Mouse (Mus musculus): ENCODE results near the gene Ropn1l. TPM values are rescaled to one million over a fixed set of nuclear protein-coding genes. Genes with fewer than 3 reads are reported as not detected.

The Ropn1l gene
- polyA plus RNA-seq, 1 experiment from 2014 or later: 2.4 TPM

DNA sequence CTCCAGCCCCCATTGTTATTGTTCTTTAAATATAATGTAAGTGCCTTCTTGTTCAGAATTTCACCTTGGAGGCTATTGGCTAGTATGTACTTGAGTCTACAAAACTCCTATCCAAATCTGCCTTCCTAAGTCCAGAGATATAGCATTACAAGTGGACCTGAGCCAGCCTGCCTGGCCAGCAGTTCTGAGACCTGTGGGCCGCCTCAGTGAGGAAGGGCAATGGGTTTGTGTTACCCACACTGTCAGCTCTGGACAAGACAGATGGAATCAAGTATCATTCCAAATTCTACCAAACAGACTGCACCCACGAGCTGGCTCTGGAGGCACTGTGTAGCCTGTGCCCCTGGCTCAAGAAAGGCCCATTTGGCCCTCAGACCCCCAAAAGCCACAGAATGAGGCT, 16.7 kb downstream of the Ropn1l start:
- no peak overlapping the region for H3K4me3 ChIP-seq
- no peaks in the 10 kb centered on the region for H3K4me1 ChIP-seq
- H3K9me3 ChIP-seq (replicated peaks): no peaks in the 10 kb centered on the region
- no peaks in the 10 kb centered on the region for H3K36me3 ChIP-seq
- H3K4me2 ChIP-seq: no peak overlapping the region
- no peak overlapping the region for H3K27ac ChIP-seq
- no peak overlapping the region for H3K9ac ChIP-seq
- 57% methylated on average over 2 of the region's 2 CpGs for WGBS (ENCODE audit: insufficient replicate concordance)
- H3K27me3 ChIP-seq (replicated peaks): peaks cover 12% of the 10 kb centered on the region; the same call in 1 of the 2 replicates
- ATAC-seq: no peak

DNA sequence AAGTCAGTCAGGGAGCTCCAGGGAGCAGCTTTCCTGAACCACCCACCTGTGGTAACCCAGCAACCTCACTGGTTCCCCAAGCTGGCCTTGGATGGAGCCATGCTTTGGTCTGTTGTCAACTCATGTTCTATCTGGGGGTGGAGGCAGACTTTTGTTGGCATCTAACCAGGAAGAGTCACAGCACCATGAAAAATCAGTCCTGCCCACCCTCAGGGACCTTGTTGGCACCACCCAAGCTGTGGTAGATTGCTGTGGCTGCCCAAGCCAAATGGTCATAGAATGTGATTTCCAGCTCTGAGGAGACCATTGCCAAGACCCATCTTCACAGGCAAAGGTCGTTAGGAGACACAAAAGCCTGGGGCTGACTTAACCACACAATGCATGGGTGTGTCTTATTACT, 17.5 kb downstream of the Ropn1l start:
- Histone ChIP-seq H3K4me3 (no peak overlapping the region), H3K9me3 (replicated peaks) (no peaks in the 10 kb centered on the region), H3K9ac (no peak overlapping the region), H3K27me3 (replicated peaks) (peaks cover 12% of the 10 kb centered on the region; the same call in 1 of the 2 replicates), H3K27ac (no peak overlapping the region), H3K36me3 (no peaks in the 10 kb centered on the region), H3K4me2 (no peak overlapping the region), H3K4me1 (no peaks in the 10 kb centered on the region)
- WGBS (ENCODE audit: insufficient replicate concordance): 32% methylated on average over 1 of the region's 1 CpGs
- ATAC-seq: no peak

DNA sequence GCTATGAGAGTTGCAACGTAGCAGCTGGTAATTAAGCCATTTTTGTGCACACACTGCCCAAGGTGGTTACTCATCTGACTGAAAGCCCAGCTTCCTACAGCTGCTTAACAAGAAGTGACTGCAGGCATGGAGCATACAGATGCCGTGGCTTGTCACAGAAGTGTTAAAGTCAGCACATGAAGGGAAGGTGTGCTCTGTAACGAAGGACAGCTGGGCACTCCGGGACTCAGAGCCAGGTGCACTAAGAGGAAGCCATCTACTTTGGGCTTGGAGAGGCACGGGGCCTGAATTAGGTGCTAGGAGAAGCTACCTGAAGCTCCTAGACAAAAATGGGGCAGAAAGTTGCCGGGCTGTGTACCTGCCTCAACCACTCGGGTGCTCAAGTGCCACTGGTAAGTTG, 19.8 kb downstream of the Ropn1l start:
- 55% methylated on average over 7 of the region's 7 CpGs for WGBS (ENCODE audit: insufficient replicate concordance)
- Histone ChIP-seq H3K4me3 (no peak overlapping the region), H3K9me3 (replicated peaks) (no peaks in the 10 kb centered on the region), H3K4me2 (no peak overlapping the region), H3K4me1 (no peaks in the 10 kb centered on the region), H3K27me3 (replicated peaks) (peaks cover 12% of the 10 kb centered on the region; the same call in 1 of the 2 replicates), H3K36me3 (no peaks in the 10 kb centered on the region), H3K27ac (no peak overlapping the region), H3K9ac (no peak overlapping the region)
- no peak for ATAC-seq

DNA sequence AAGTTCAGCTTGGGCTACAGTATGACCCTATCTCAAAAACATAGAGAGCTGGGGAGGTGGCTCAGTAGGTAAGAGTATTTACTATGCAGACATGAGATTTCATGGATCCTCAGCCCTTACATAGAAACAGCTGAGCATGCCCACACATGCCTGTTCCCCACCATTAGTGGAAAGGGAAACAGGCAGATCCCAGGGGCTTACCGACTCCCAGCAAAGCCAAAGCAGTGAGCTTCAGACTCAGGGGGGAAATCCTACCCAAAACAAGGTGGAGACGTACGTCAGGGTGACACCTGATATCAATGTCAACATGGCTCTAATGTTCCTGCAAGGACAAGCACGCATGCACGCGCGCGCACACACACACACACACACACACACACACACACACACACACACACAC, 21.7 kb downstream of the Ropn1l start:
- no peak for ATAC-seq
- Histone ChIP-seq H3K4me2 (no peak overlapping the region), H3K27ac (no peak overlapping the region), H3K36me3 (no peaks in the 10 kb centered on the region), H3K9me3 (replicated peaks) (no peaks in the 10 kb centered on the region), H3K4me3 (no peak overlapping the region), H3K9ac (no peak overlapping the region), H3K27me3 (replicated peaks) (peaks cover 12% of the 10 kb centered on the region; the same call in 1 of the 2 replicates), H3K4me1 (no peaks in the 10 kb centered on the region)
- 76% methylated on average over 8 of the region's 8 CpGs for WGBS (ENCODE audit: insufficient replicate concordance)

DNA sequence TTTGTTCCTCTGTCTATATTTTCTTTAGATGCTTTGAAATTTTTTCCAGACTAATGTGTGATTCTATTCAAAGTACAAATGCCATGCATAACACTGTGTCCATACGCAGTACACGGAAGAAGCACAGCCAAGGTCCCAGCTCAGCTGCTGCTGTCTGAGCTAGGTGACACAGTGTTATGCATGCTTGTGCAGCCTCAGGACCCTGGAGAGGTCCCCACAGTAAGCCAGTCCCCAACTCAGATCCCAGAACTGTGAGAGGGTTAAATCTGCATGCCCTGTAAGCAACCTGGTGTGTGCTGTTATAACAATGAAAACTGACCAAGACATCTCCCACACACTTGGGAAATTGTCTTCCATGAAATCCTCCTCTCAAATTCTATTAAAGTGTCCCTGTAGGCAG, 23.5 kb downstream of the Ropn1l start:
- no peaks in the 10 kb centered on the region for H3K9me3 ChIP-seq (replicated peaks)
- ATAC-seq: no peak

DNA sequence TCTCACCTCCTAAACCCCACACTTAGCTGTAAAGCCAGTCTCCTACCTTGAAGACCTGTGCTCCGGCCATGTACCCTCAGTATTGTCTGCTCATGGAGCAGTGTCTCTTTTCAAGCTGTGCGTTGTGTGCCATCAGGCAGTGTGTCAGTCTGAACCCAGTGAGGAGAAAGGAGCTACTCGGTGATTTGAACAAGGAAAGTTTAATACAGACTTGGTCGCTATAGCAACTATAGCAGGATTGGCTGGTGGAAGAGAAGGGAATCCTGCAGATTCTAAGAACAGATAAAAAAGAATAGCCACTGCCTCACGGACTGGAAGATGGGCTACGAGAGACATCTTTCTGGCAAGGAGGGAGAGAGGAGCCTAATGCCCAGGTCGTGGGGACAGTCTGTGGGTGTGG, 24.1 kb downstream of the Ropn1l start:
- Histone ChIP-seq H3K4me1 (no peaks in the 10 kb centered on the region), H3K36me3 (no peaks in the 10 kb centered on the region), H3K9me3 (replicated peaks) (no peaks in the 10 kb centered on the region), H3K4me3 (no peak overlapping the region), H3K27ac (no peak overlapping the region), H3K4me2 (no peak overlapping the region), H3K27me3 (replicated peaks) (peaks cover 12% of the 10 kb centered on the region; the same call in 1 of the 2 replicates), H3K9ac (no peak overlapping the region)
- WGBS (ENCODE audit: insufficient replicate concordance): 67% methylated on average over 7 of the region's 7 CpGs
- ATAC-seq: no peak

More for the DNA sequence above, 23.5 kb downstream of the Ropn1l start:
- no peak overlapping the region for H3K4me2 ChIP-seq
- no peaks in the 10 kb centered on the region for H3K36me3 ChIP-seq
- H3K27me3 ChIP-seq (replicated peaks): peaks cover 12% of the 10 kb centered on the region; the same call in 1 of the 2 replicates
- H3K4me3 ChIP-seq: no peak overlapping the region
- H3K4me1 ChIP-seq: no peaks in the 10 kb centered on the region
- 76% methylated on average over 2 of the region's 2 CpGs for WGBS (ENCODE audit: insufficient replicate concordance)
- no peak overlapping the region for H3K27ac ChIP-seq
- H3K9ac ChIP-seq: no peak overlapping the region

DNA sequence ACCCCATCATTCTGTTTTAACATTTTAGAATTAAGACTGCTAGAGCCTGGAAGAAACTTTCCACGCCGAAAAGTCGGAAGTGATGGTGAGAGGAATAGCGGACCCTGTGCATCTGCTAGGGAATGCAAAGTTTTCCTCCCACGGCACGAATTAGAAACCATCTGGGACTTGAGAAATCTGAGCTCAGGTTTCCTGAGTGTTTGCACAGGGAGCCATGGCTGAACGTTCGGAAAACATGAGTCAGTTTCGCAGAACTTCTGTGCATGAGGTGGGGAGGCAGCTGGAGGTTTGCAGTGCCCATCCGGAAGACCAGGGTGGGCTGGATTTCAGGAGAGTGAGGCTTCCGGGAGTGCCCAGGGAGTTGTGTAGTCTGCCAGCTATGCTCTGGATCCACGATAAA, 25.0 kb downstream of the Ropn1l start:
- ATAC-seq: no peak
- Histone ChIP-seq H3K4me1 (no peaks in the 10 kb centered on the region), H3K4me3 (no peak overlapping the region), H3K27ac (no peak overlapping the region), H3K4me2 (no peak overlapping the region), H3K9me3 (replicated peaks) (no peaks in the 10 kb centered on the region), H3K36me3 (no peaks in the 10 kb centered on the region), H3K27me3 (replicated peaks) (peaks cover 4% of the 10 kb centered on the region; the same call in 1 of the 2 replicates), H3K9ac (no peak overlapping the region)
- WGBS (ENCODE audit: insufficient replicate concordance): 65% methylated on average over 12 of the region's 12 CpGs

DNA sequence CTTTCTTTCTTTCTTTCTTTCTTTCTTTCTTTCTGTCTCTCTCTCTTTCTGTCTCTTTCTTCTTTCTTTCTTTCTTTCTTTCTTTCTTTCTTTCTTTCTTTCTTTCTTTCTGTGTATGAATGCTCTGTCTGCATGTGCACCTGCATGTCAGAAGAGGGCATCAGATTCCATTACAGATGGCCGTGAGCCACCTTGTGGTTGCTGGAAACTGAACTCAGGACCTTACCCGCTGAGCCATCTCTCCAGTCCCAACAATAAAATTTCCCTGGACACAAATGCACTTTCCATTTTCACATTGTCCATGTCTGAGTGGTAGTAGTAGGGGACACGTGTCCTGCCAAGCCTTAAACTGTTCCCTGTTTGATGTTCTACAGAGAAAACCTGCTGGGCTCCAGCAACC, 26.1 kb downstream of the Ropn1l start:
- no peak overlapping the region for H3K4me2 ChIP-seq
- H3K9ac ChIP-seq: no peak overlapping the region
- H3K27me3 ChIP-seq (replicated peaks): no peaks in the 10 kb centered on the region; the same call in 1 of the 2 replicates
- no peaks in the 10 kb centered on the region for H3K9me3 ChIP-seq (replicated peaks)
- ATAC-seq: no peak
- H3K27ac ChIP-seq: no peak overlapping the region
- H3K4me3 ChIP-seq: no peak overlapping the region
- no peaks in the 10 kb centered on the region for H3K4me1 ChIP-seq
- WGBS (ENCODE audit: insufficient replicate concordance): 48% methylated on average over 3 of the region's 3 CpGs
- H3K36me3 ChIP-seq: no peaks in the 10 kb centered on the region

DNA sequence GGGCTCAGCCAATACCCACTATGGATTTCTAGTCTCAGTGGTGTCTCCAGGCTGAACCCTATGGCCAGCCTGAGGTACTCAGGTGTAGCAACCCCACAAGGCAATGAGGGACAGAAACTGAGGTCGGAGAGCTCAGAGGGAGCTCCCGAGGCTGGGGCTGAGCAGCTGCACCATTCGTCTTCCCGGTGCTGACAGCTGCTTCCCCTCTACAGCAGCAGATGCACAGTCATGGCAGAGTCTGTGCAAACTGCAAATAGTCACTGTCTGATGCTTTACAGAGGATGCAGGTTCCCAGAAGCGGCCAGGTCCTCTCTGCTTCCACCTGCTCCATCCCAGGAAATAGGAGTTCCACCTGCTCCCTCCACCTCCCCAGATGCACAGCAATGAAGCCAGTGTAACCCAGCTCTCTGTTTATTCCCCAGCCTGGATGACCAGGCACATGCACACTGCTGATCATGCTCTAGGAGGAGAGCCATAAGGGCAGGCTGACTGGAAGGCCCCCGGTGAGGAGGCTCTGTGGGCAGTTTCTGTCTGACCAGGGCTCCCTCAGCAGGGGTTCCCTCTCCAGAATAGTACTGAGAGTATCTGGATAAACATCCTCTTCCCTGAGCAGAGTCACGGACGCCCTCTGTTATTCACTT, 27.4 kb downstream of the Ropn1l start:
- Histone ChIP-seq H3K27me3 (replicated peaks) (no peaks in the 10 kb centered on the region), H3K4me3 (no peak overlapping the region), H3K9ac (no peak overlapping the region), H3K27ac (no peak overlapping the region), H3K36me3 (no peaks in the 10 kb centered on the region), H3K9me3 (replicated peaks) (no peaks in the 10 kb centered on the region), H3K4me1 (no peaks in the 10 kb centered on the region), H3K4me2 (no peak overlapping the region)
- 32% methylated on average over 8 of the region's 8 CpGs for WGBS (ENCODE audit: insufficient replicate concordance)
- no peak for ATAC-seq

DNA sequence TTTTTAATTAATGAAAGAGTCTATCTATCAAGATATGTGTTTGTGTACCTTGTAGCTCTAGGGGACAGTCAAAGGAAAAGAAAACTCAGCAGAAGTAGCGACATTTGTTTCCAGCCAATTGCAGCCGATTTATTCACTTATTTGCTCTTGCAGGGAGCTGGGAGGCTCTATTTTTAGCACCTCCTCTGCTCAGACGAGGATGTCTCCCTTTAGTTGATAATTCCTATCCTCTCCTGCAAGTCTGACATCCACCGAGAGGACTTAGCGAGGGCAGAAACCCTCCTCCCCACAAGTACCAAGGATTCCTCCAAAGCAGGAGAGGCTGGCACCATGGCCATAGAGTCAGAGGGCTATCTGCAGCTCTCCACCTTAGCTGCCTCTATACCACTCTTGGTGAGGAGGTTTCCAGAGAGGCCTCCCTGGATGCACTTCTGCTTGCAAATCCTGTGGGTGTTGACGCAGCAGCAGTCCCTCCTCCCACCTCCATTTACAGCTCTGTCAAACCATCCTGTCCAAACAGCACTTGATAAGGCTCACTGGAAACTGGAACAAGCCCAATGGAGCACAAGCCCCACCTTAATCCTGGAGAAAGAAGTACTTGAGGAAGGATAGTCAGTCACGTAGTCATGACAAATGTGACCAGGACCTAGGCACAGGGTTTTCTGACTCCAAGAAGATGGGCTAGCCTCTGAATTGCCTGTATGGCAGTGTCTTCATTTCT, 30.7 kb downstream of the Ropn1l start:
- Histone ChIP-seq H3K4me3 (no peak overlapping the region), H3K27ac (no peak overlapping the region), H3K4me1 (peaks cover 11% of the 10 kb centered on the region), H3K4me2 (no peak overlapping the region), H3K36me3 (no peaks in the 10 kb centered on the region), H3K9ac (no peak overlapping the region), H3K9me3 (replicated peaks) (no peaks in the 10 kb centered on the region), H3K27me3 (replicated peaks) (no peaks in the 10 kb centered on the region)
- 37% methylated on average over 7 of the region's 7 CpGs for WGBS (ENCODE audit: insufficient replicate concordance)
- ATAC-seq: no peak

DNA sequence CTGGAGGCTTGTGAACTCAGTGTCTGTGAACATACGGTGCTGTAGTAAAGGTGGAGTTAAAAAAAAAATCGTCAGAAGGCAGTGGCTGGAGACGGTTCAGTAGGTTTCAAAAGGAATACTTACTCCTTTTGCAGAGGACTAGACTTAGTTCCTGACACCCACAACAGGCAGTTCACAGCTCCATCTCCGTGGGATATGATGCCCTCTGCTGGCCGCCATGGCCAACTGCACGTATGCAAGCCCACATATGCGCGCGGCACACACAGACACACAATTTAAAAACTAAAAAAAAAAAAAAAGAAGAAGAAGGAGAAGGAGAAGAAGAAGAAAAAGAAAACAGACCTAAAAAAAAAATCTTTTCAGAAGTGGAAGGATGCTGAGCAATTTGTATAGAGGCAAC, 34.5 kb downstream of the Ropn1l start:
- Histone ChIP-seq H3K4me2 (peak overlapping the region; percentile 53), H3K4me3 (no peak overlapping the region), H3K4me1 (peaks cover 22% of the 10 kb centered on the region), H3K36me3 (no peaks in the 10 kb centered on the region), H3K9me3 (replicated peaks) (no peaks in the 10 kb centered on the region), H3K9ac (no peak overlapping the region), H3K27me3 (replicated peaks) (no peaks in the 10 kb centered on the region), H3K27ac (no peak overlapping the region)
- ATAC-seq: no peak
- 21% methylated on average over 9 of the region's 9 CpGs for WGBS (ENCODE audit: insufficient replicate concordance)

DNA sequence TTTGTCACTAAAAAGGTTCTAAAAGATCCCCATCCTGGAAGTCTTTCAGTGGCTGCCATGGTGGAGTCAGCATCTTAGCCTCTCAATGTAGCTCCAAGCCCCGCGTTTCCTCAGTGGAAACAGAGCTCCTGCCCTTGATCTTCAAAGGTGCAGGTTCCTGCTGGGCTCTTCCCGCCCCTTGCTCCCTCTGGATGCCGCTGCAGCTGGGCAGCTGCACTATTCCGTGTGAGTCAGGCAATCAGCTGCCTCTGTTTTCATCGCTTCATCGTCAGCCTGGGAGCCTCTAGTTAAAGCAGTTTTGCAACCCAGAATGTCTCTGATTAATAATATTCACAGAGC, 34.9 kb downstream of the Ropn1l start:
- Histone ChIP-seq H3K4me3 (peak overlapping the region; percentile 18), H3K27me3 (replicated peaks) (no peaks in the 10 kb centered on the region), H3K4me1 (peaks cover 22% of the 10 kb centered on the region), H3K27ac (no peak overlapping the region), H3K36me3 (no peaks in the 10 kb centered on the region), H3K4me2 (peak overlapping the region; percentile 53), H3K9ac (0 out of 2 replicates have a peak overlapping the region, but pooled peaks have one; percentile 0), H3K9me3 (replicated peaks) (no peaks in the 10 kb centered on the region)
- no peak for ATAC-seq
- WGBS (ENCODE audit: insufficient replicate concordance): 15% methylated on average over 7 of the region's 7 CpGs
